Comparison of ENCODE assay signal across 1 mouse cellular context in genomic region chr10:80053259-80053780, GRCm38 (mm10).
TF ChIP-seq lines count a peak whose summit lies in the region.

No protein-coding gene starts in this region.

TF ChIP-seq in CH12.LX, 34 proteins besides CTCF, POLR2A, EP300 and RAD21:
- TF ChIP-seq NRF1 (IDR thresholded peaks at IDR 0.05; ENCODE audit: low read depth, low read length) (peak; percentile 96), TBP (conservative IDR thresholded peaks at IDR 0.05; ENCODE audit: low read depth, low read length) (peak; percentile 79), JUND (conservative IDR thresholded peaks at IDR 0.05; ENCODE audit: low read depth, low read length) (no peak), SIN3A (IDR thresholded peaks at IDR 0.05; ENCODE audit: low read length) (peak; percentile 64), MXI1 (IDR thresholded peaks at IDR 0.05; ENCODE audit: low read depth, low read length) (peak; percentile 64), ELF1 (IDR thresholded peaks at IDR 0.05; ENCODE audit: low read depth, low read length) (peak; percentile 32; the same call in 1 of the 2 replicates), KAT2A (IDR thresholded peaks at IDR 0.05; ENCODE audit: insufficient replicate concordance, low read length) (0 out of 2 replicates have a peak, but pooled peaks have one; percentile 20), E2F4 (IDR thresholded peaks at IDR 0.05; ENCODE audit: insufficient replicate concordance, low read depth, low read length) (0 out of 2 replicates have a peak, but pooled peaks have one; percentile 60), MYC (IDR thresholded peaks at IDR 0.05; ENCODE audit: low read depth, low read length) (0 out of 2 replicates have a peak, but pooled peaks have one; percentile 42), NELFE (IDR thresholded peaks at IDR 0.05; ENCODE audit: low read depth, low read length) (peak; percentile 96), MAFK (IDR thresholded peaks at IDR 0.05; ENCODE audit: insufficient replicate concordance, low read length) (no peak), CHD1 (IDR thresholded peaks at IDR 0.05; ENCODE audit: low read depth, low read length) (no peak), PAX5 (IDR thresholded peaks at IDR 0.05; ENCODE audit: low read length) (no peak), MEF2A (IDR thresholded peaks at IDR 0.05; ENCODE audit: borderline replicate concordance, low read depth, low read length) (peak; percentile 52; the same call in 1 of the 2 replicates), POLR2AphosphoS2 (IDR thresholded peaks at IDR 0.05; ENCODE audit: low read depth, low read length) (peak; percentile 56; the same call in 1 of the 2 replicates), MAX (IDR thresholded peaks at IDR 0.05; ENCODE audit: low read length) (peak; percentile 99), HCFC1 (IDR thresholded peaks at IDR 0.05; ENCODE audit: low read depth, low read length) (peak; percentile 65), ETS1 (conservative IDR thresholded peaks at IDR 0.05; ENCODE audit: low read depth, low read length) (peak; percentile 27; the same call in 1 of the 2 replicates), ZMIZ1 (IDR thresholded peaks at IDR 0.05; ENCODE audit: low read depth, low read length) (peak; percentile 92), ZC3H11A (IDR thresholded peaks at IDR 0.05; ENCODE audit: low read depth, low read length) (no peak), BHLHE40 (IDR thresholded peaks at IDR 0.05; ENCODE audit: low read depth, low read length) (no peak), CHD2 (IDR thresholded peaks at IDR 0.05; ENCODE audit: low read length) (peak; percentile 79), MAZ (IDR thresholded peaks at IDR 0.05; ENCODE audit: low read depth, low read length) (0 out of 2 replicates have a peak, but pooled peaks have one; percentile 32), UBTF (IDR thresholded peaks at IDR 0.05; ENCODE audit: low read depth, low read length) (no peak), RCOR1 (conservative IDR thresholded peaks at IDR 0.05; ENCODE audit: low read depth, low read length) (no peak), TCF12 (IDR thresholded peaks at IDR 0.05; ENCODE audit: low read depth, low read length) (peak; percentile 88), SMC3 (IDR thresholded peaks at IDR 0.05; ENCODE audit: low read depth, low read length) (no peak)
